Mouse (Mus musculus) layer of hippocampus, adult 9-10 months (tissue): ENCODE measurements at regions not wholly inside any gene's neighbourhood (a gene's known extent, or its start where the extent isn't known, plus 50 kb on each side); places are given as distances from the start of the nearest gene placed in this dataset.
A peak's percentile ranks its signal among the peaks of the same experiment; 100 is the strongest.
"Not testable (repeated sequence)": the region's sequence is repeated elsewhere in the genome, so short reads cannot be mapped to it uniquely, and the experiment has no call there.

Source experiments
- DNase-seq: peaks from one replicate; pipeline ENCODE4 v3.0.0; 2022; ENCODE audit warnings: low spot score

DNA sequence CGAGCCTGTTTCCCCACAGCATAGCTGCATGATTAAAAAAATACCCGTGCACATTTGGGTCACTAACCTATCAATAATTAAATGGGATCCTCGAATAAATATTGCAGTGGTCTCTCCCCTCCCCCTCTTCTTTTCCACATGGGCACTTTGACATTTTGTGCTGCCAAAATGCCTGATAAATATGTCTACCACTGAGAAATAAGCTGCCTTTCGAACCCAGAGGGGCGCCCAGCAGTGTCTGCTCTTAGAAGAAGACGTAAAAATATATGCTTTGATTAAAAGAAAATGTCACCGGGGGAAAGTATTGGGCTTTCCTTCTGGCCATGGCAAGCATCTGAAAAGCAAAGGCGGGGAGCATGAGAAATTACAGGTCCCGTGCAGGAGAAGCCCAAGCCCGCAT is 152.6 kb upstream of the Frmd4a start:
- no peak for DNase-seq

- DNase-seq, result not testable (repeated sequence)
Measured at GRCm38 (mm10) chr2:3866736-3867135, 150.8 kb upstream of the Frmd4a start.

GRCm38 (mm10) chr2:3869701-3870100 is 147.8 kb upstream of the Frmd4a start:
- DNase-seq, result no peak

DNA sequence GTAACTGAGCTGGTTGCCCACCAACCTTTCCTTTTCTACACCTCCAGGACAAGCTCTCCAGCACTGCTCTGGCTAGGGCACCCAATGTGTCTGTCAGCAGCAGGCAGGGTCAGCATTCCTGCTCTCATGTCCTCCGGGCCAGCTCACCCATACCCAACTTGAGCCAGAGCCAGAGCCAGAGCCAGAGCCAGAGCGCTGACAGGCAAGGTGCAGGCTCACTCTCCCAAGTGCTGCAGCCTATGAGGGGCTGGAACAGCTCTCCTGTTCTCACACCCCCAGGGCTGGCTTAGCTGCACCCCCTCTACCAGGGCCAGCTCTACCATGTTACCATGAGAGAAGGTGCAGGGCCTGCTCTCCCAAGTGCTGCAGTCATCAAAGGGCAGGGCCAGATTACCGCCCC is 145.8 kb upstream of the Frmd4a start:
- DNase-seq, result no peak

GRCm38 (mm10) chr2:3887000-3887399 is 130.5 kb upstream of the Frmd4a start:
- no peak for DNase-seq

DNA sequence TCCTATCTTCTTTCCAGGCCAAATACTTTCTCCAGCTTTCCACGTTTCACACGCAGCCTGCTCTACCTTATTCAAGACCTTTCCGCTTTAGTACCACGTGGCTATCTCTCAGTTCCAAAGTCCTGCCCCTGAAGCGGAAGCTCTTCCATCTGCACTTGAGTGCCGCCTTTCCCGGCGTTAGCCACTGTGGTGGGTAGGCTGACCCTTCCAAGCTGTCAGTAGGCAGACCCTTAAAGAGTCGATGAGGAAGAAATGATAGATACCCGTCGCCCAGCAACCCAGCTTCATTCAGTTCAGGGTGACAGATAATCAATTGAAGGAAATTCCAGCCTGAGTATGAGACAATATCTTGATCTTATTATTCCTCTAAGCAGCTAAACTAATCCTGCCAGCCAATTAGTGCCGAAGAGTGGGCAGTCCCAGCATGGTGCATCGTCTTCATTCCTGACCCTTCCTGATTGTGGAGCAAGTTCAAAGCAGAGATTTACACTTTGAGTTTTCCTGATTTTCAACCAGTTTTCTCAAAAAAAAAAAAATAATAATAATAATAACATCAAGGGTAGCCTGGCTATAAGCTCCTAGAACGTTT is 129.6 kb upstream of the Frmd4a start:
- no peak for DNase-seq

DNA sequence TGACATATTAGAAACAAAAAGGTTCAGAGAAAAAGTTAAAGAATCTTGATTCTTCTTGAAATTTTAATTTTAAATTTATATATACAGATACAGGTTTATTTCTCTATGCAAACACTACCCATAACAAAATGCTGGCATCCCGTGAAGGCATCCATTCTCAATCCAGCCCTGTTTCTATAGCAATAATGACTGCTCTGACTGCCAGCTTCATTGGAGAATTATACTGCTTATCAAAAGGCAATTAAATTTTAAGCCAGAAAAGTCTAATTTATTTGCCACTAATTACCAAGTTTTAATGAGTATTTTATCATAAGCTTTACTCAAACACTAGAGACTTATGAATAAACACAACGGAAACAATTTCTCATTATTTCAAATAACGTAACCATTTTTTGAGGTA is 128.1 kb upstream of the Frmd4a start:
- DNase-seq, result no peak

- no peak for DNase-seq
Measured at GRCm38 (mm10) chr2:3890462-3890861, 127.1 kb upstream of the Frmd4a start.

- no peak for DNase-seq
Measured at GRCm38 (mm10) chr2:3907026-3907425, 110.5 kb upstream of the Frmd4a start.

DNA sequence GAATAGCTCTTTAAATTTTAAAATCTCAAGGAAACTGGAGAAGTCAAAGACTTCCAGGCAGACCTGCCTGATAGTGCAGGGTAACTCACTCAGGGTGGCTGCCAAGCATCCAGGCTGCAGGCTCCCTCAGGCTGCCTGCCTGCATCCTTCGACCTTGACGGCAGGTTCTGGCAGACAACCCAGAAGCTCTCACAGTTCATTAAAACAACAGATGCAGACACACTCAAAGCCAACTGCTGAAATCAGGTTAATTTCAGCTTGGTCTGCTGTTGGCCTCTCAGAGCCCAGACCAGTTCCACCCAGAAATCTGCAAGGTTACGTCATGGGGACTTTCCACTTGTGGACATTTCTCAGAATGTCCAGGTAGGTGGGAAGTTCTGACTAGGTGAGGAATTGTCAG is 109.3 kb upstream of the Frmd4a start:
- no peak for DNase-seq

- no peak for DNase-seq
Measured at GRCm38 (mm10) chr2:3910086-3910891, 107.2 kb upstream of the Frmd4a start.

- no peak for DNase-seq
Measured at GRCm38 (mm10) chr2:3915141-3915540, 102.4 kb upstream of the Frmd4a start.

DNA sequence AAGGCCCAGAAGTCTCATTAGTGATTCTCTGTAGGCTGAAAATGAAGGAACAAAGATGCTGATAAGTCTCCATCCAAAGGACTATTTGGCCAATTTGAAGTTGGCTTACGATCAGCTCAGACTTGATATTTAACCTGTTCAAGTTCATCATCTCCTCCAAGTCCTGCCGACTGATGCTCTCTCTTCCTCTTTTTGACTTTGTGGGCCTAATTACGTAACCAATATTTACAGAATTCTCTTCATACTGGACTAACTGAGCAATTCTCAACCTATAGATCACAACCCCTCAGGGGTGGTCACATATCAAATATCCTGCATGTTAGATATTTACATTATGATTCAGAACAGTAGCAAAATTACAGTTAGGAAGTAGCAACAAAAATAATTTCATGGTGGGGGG is 101.2 kb upstream of the Frmd4a start:
- no peak for DNase-seq

GRCm38 (mm10) chr2:3918156-3918555 is 99.4 kb upstream of the Frmd4a start:
- peak; percentile 45 for DNase-seq

DNA sequence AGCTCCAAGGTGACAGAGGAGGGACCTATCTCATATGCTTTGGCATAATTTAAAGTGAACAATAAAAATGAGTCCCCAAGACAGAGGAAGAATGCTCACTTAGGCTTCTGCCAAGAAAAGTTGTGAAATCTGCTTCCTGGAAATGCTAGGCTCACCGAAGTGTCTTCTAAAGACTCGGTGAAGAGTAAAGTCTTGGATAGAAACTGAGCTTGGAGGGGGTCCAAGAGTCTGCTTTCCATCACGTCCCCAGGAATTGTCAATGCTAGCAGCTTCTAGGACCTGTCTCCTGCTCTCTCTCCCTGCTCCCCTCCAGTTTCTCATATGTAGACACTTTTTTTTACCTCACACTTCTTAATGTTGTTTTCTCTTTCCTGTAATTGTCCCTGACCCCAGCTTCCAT is 97.6 kb upstream of the Frmd4a start:
- DNase-seq, result no peak

DNA sequence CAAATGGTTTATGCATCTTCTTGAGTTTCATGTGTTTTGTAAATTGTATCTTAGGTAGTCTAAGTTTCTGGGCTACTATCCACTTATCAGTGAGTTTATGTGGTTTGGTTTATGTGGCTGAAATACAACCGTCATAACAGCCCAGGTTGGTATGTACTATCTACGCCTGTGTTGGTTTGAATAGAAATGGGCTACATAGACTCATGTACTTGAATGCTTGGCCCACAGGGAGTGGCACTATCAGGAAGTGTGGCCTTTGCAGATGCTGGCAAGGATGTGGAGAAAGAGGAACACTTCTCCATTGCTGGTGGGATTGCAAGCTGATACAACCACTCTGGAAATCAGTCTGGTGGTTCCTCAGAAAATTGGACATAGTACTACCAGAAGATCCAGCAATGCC is 96.4 kb upstream of the Frmd4a start:
- not testable (repeated sequence) for DNase-seq

DNA sequence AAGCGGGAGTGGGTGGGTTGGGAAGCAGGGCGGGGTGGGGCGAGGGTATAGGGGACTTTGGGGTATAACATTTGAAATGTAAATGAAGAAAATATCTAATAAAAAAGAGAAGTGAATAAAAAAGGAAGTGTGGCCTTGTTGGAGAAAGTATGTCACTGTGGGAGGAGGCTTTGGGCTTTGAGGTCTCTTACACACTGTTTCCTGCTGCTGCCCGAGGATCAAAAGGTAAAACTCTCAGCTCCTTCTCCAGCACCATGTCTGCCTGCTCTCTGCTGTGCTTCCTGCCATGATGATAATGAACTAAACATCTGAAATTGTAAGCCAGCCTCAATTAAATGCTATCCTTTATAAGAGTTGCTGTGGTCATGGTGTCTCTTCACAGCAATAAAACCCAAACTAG is 94.8 kb upstream of the Frmd4a start:
- DNase-seq, result no peak

DNA sequence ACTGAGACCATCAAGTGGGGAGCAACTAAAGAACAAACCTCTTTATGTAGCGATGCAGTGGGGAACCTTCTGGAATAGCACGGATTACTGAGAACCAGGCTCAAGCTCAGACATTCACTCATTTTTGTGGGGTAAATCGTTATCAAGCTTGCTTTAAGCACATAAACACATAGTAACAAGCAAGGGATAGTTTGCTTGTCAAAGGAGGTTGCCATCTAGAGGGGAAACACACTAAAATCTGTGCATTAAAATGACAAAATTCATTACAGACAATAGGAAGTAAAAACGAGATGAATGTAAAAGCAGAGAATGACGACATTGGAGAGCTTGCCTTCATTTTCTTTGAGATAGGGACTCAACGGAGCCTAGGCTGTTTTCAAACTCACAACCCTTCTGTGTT is 92.8 kb upstream of the Frmd4a start:
- no peak for DNase-seq

DNA sequence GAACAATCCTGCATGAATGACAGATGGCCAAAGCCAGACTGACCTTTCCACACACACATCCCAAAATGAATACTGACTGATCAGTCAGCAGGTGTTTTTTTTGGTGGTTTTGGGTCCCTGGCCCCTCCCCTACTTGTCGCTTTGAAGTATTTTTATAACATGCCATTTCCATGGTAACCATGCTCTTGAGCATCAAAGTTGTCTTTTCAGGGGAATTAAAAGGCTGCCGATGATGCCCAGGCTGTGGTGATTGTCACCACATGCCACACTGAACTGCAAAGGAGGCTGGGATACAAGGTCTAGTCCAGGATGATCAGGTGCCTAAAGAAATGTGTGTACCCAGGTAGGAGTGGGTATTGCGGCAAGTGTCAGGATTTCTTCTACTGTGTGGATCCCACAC is 92.3 kb upstream of the Frmd4a start:
- no peak for DNase-seq

DNA sequence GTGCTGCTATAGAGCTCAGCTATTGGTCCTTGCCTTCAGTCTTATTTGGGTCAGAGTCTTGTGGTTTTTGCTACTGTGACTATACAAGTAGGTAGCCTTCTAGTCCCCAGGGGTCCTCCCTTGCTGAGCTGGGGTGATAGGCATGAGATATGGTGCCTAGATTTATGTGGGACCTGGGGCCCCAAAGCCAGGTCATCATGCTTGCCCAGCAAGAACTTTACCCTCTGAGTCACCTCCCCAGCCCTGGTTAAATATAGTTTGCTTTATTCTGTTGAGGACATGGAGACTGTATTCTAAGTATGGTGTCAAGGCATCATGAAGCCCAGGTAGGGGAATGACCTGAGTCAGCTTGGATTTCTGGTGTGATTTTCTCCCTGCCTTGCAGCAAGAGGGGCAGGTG is 91.4 kb upstream of the Frmd4a start:
- DNase-seq, result no peak

GRCm38 (mm10) chr2:3927141-3927810 is 90.2 kb upstream of the Frmd4a start:
- no peak for DNase-seq

DNA sequence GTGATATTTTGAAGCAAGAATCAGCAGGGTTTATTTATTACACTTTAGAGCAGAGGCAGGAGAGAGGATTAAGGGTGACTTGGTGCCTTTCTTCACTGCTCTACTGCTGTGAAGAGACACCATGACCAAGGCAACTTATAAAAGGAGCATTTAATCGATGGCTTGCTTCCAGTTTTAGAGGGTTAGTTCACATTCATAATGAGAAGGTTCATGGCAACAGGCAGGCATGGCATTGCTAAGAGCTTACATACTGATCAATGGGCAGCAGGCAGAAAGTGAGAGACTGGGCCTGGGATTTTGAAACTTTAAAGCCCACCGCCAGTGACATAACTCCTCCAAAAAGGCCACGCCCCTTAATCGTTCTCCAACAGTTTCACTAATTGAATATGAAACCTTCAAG is 89.7 kb upstream of the Frmd4a start:
- no peak for DNase-seq

DNA sequence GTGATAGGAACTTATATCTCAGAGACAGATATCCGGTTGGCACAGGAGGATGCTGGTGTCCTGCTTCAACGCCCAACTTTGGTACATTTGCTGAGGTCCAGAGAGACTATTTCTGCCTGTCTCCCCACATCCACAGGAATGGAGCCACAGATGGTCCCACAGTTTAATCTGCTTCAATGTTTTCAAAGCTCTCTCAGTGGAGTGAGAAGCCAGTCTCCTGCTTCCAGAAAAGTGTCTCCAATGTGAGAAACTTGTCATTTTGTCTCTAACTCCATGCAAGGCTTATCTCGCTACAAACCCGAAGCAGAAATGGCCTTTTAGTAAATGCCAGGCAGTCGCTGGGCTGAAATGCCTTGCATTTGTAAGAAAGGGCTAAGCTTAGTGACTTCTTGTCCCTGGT is 86.9 kb upstream of the Frmd4a start:
- DNase-seq, result no peak
